Mouse (Mus musculus) kidney, postnatal 10 days (tissue): Measurements from ENCODE around the gene Stoml1.

Source experiments
- DNase-seq: peaks from one replicate; pipeline ENCODE4 v3.0.0; 2021; ENCODE audit warnings: mixed read lengths

Stoml1 gene

GRCm38 (mm10) chr9:58303599-58304271 is 50.8 kb downstream of the Stoml1 start:
- peak; percentile 37 for DNase-seq

DNA sequence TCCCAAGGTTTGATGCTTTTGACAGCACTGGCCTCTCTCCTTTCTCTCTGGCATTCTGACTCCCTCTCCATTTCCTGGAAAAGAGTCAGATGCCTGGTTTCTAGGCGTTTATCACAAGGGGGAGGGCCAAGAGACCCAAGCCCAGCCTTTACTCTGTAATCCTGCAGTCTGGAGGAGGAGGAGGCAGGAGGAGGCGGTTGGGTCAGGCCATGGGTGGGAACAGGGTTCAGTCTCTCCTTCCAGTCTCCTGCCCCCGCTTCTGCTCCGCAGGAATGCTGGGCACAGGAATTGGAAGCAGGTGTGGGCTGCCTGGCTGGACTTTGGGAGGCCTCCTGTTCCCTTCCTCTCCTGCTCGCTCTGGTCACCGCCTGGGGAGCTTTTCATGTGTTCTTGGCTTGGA is 52.7 kb downstream of the Stoml1 start:
- DNase-seq = peak; percentile 57

DNA sequence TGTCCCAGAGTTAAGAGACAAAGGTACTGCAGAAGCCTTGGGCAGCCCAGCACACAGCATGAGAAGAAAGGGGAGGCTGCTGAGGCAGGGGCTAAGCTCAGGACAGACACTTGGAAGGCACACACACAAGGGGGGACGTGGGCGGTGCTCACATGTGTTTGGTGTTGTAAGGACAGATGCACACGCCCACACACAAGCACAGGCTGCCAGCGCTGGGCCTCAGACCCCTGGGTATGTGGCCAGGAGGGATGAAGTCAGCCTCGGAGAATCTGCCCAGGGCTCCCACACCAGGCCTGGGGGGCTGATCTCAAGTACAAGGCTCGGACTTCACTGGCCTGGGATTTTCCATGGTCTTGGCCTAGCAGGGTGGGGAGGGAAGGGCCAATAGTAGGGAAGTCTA is 55.4 kb downstream of the Stoml1 start:
- peak; percentile 54 for DNase-seq

DNA sequence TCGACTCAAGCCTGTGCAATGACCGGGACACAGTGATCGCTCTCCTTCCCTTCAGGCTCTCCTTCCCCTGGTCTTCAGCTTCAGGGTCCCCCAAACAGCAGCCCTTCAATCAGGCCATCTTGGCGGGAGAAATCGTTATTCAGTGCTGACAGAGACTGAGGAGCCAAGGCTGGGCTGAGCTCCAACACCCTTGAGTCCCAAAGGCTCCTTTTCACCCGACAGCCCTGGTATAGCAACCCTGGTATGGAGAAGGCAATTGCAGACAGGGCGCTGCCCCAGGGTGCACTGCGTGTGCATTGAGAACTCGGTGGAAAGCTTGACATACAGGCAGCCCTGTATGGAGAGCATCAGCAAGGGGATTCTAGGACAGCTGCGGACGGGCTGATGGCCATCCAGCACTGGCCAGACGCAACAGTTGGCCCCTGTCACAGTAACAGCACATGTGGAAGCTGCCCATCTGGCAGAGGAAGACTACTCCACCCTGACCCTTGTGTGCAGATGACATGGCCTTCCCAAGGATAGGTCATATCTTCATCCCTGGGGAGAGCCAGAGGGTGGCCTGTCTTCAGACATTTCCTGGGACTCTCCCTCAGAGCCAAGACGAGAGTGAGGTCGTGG is 57.2 kb downstream of the Stoml1 start:
- peak; percentile 75 for DNase-seq

- peak; percentile 73 for DNase-seq
Measured at GRCm38 (mm10) chr9:58311191-58311910, 58.4 kb downstream of the Stoml1 start.
